Mouse (Mus musculus) ES-Bruce4 (cell line): ENCODE data around the gene Sept10. TPM values are rescaled to one million over a fixed set of nuclear protein-coding genes. Genes with fewer than 3 reads are reported as not detected.
A peak's percentile ranks its signal among the peaks of the same experiment; 100 is the strongest.

Experiments
- H3K27ac ChIP-seq: 2 replicates; pipeline ENCODE4 v1.5.1; 2012; ENCODE audit warnings: low read length, inconsistent platforms; ENCODE audit not compliant: insufficient read depth
- H3K27me3 ChIP-seq: 2 replicates; pipeline ENCODE4 v1.6.1; 2012; ENCODE audit warnings: mild to moderate bottlenecking, low read length, inconsistent platforms; ENCODE audit not compliant: control insufficient read depth, poor library complexity, insufficient read depth, severe bottlenecking
- H3K36me3 ChIP-seq: 2 replicates; pipeline ENCODE4 v1.6.1; 2012; ENCODE audit warnings: inconsistent platforms, mild to moderate bottlenecking, low read length, moderate library complexity; ENCODE audit not compliant: control insufficient read depth, poor library complexity, insufficient read depth, severe bottlenecking
- H3K4me1 ChIP-seq: one replicate; pipeline ENCODE4 v1.8.1; 2011; ENCODE audit warnings: low read length; ENCODE audit not compliant: control insufficient read depth, insufficient read depth
- H3K4me3 ChIP-seq: 2 replicates; pipeline ENCODE4 v1.5.1; 2011; ENCODE audit warnings: low read depth, mild to moderate bottlenecking, low read length
- H3K9ac ChIP-seq: 2 replicates; pipeline ENCODE4 v1.6.1; 2012; ENCODE audit warnings: low read depth, mild to moderate bottlenecking, inconsistent platforms; ENCODE audit not compliant: poor library complexity, severe bottlenecking
- H3K9me3 ChIP-seq: replicated peaks from 2 replicates; pipeline ENCODE4 v1.6.1; 2012; ENCODE audit warnings: mild to moderate bottlenecking, low read length, inconsistent platforms; ENCODE audit not compliant: control insufficient read depth, poor library complexity, insufficient read depth, severe bottlenecking
- CTCF ChIP-seq: IDR thresholded peaks from one replicate; pipeline ENCODE4 v1.8.1; 2011; ENCODE audit warnings: low read depth, low read length
- EP300 ChIP-seq: IDR thresholded peaks from 2 replicates; pipeline ENCODE4 v1.6.1; 2011; ENCODE audit warnings: low read depth, low read length; ENCODE audit not compliant: insufficient read depth
- POLR2A ChIP-seq: IDR thresholded peaks from one replicate; pipeline ENCODE4 v1.8.1; 2011; ENCODE audit warnings: low read length; ENCODE audit not compliant: insufficient read depth
- polyA plus RNA-seq: library from polyadenylated mRNA; stranded (reverse); fragments of >200 nt; gene quantifications from 2 replicates; pipeline ENCODE4 v1.2.4, GENCODE M21; 2011; ENCODE audit warnings: low read depth; ENCODE audit not compliant: missing spikeins, insufficient read depth, insufficient read length

Gene Sept10
- polyA plus RNA-seq, 1 experiment = 53.4 TPM

DNA sequence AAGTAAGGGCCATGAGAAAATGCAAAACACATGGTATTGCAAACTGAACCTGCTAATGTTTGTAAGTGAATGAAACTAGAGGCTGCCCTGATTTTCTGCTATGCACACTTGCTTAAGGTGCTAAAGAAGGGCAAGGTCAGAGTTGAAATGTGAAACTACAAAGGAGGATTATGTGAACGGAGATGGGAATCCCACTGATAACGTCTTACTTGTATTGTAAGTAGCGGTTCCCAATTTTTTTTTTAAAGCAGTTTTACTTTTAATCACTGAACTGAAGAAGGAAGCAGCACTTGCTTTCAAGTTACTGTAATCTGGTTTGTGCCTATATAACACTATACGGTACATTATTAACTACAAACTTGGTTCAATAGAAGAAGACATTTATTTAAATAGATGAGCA, 2.2 kb upstream of the Sept10 start:
- Histone ChIP-seq H3K27me3 (0 out of 2 replicates have a peak, but pooled peaks cover 3% of the 10 kb centered on the region), H3K9me3 (no peaks in the 10 kb centered on the region), H3K36me3 (no peaks in the 10 kb centered on the region), H3K27ac (no peak overlapping the region), H3K4me3 (no peak overlapping the region), H3K9ac (no peak overlapping the region), H3K4me1 (no peaks in the 10 kb centered on the region)
- TF ChIP-seq CTCF = no peak
- no peak for TF ChIP-seq POLR2A
- TF ChIP-seq EP300 = no peak

DNA sequence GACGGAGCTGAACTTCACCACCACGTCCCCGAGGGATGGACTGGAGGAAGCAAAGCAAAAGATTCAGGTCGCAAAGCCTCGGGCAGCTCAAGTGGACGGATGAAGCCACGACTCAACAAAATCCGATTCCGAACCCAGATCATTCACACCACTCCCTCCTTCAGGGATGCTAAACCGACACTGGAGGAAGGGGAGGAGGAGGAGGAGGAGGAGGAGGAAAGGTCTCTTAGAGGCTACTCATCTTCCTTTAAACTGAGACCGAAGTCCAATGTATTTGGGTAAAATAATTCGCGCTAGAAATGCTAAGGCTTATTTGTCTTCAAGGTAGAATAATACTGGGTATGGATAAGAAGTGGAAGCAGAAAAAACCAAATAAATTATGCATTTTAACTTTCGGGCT, 1.7 kb upstream of the Sept10 start:
- H3K9ac ChIP-seq = no peak overlapping the region
- no peaks in the 10 kb centered on the region for H3K36me3 ChIP-seq
- no peaks in the 10 kb centered on the region for H3K4me1 ChIP-seq
- H3K27me3 ChIP-seq = 0 out of 2 replicates have a peak, but pooled peaks cover 3% of the 10 kb centered on the region
- no peaks in the 10 kb centered on the region for H3K9me3 ChIP-seq
- no peak overlapping the region for H3K27ac ChIP-seq
- no peak overlapping the region for H3K4me3 ChIP-seq
- no peak for TF ChIP-seq POLR2A
- TF ChIP-seq CTCF = no peak
- no peak for TF ChIP-seq EP300

DNA sequence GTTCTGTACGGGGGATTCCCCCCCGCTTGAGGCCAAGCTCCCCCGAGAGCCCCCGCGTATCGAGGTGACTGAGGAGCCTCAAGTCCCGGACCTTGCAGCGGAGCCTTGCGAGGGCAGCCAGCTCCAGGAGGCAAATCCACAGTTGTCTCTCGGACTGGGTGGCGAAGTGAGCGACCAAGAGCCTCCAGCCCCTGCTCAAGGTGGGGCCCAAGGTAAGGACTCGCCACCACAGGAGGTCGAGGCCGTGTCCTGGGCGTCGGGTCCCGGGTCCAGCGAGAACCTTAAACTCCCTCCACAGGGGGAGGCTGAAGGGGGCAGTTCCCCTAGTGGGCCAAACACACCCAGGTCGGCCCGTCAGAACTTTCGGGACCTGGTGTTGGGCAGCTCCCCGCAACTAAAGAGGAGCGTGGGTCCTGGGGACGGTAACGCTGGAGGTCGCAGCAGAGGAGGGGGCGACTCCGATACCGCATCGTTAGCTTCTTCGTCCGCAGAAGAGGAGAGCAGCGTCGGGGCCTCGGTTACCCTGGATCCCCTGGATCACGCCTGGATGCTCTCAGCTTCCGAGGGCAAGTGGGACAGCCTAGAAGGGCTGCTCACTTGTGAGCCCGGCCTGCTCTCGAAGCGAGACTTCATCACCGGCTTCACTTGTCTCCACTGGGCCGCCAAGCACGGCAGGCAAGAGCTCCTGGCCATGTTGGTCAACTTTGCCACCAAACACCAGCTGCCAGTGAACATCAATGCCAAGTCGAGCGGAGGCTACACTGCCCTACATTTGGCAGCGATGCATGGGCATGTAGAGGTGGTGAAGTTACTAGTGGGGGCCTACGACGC, 839 bp upstream of the Sept10 start:
- TF ChIP-seq EP300 = no peak
- TF ChIP-seq CTCF = no peak
- no peak for TF ChIP-seq POLR2A
- Histone ChIP-seq H3K9ac (peak overlapping the region; percentile 79), H3K4me1 (no peaks in the 10 kb centered on the region), H3K27me3 (0 out of 2 replicates have a peak, but pooled peaks cover 3% of the 10 kb centered on the region), H3K9me3 (no peaks in the 10 kb centered on the region), H3K36me3 (no peaks in the 10 kb centered on the region), H3K4me3 (peak overlapping the region; percentile 69), H3K27ac (no peak overlapping the region)

DNA sequence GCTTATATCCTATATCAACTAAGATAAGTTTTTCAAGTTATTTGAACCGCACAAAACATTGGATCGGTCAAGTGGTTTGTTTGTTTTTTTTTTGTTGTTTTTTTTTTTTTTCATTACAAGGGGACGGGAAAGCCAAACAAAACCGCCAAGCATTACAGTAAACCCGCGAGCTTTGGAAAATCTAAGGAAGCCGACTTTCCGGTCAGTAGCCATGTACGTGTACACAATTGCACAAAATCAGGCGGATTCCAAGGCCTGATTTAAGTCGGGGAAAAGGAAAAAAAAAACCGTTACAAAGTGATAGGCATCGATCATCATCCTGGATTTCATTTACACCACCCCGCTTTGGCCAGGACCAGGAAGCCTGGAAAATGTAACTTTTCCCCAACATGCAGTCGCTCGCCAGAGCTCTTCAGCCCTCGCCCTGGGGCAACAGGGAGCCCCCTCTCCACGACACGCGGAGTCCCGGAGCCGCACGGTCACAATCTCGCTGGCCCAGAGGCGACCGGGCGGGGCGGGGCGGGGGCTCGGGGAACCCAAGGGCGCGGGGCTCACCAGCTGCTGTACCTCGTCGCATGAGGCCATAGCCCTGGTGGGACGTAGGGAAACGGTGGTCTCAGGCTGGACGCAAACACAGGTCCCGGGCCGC, 699 bp downstream of the Sept10 start:
- Histone ChIP-seq H3K9ac (peak overlapping the region; percentile 79), H3K9me3 (no peaks in the 10 kb centered on the region), H3K4me3 (peak overlapping the region; percentile 69), H3K27ac (no peak overlapping the region), H3K4me1 (no peaks in the 10 kb centered on the region), H3K27me3 (0 out of 2 replicates have a peak, but pooled peaks cover 3% of the 10 kb centered on the region), H3K36me3 (no peaks in the 10 kb centered on the region)
- TF ChIP-seq EP300 = no peak
- no peak for TF ChIP-seq CTCF
- TF ChIP-seq POLR2A = no peak

DNA sequence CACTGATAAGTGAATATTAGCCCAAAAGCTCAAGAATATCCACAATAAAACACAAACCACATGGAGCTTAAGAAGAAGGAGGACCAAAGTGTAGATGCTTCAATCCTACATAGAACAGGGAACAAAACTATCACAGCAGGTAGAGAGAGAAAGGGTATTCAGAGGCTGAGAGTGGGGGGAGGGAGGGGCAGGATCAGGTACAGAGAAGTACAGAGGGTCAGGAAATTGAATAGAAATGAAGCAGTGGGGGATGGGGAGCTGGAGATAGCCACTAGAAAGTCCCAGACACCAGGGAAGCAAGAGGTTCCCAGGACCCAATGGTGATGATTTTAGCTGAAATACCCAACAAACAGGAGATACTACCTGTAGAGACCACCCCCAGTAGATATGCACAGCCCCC, 21.6 kb downstream of the Sept10 start:
- H3K36me3 ChIP-seq = no peaks in the 10 kb centered on the region
- H3K27ac ChIP-seq = no peak overlapping the region
- no peaks in the 10 kb centered on the region for H3K9me3 ChIP-seq
- H3K27me3 ChIP-seq = no peaks in the 10 kb centered on the region
- TF ChIP-seq EP300 = no peak
- no peak for TF ChIP-seq POLR2A
- TF ChIP-seq CTCF = no peak
- no peak overlapping the region for H3K9ac ChIP-seq
- H3K4me3 ChIP-seq = no peak overlapping the region
- H3K4me1 ChIP-seq = peaks cover 2% of the 10 kb centered on the region

DNA sequence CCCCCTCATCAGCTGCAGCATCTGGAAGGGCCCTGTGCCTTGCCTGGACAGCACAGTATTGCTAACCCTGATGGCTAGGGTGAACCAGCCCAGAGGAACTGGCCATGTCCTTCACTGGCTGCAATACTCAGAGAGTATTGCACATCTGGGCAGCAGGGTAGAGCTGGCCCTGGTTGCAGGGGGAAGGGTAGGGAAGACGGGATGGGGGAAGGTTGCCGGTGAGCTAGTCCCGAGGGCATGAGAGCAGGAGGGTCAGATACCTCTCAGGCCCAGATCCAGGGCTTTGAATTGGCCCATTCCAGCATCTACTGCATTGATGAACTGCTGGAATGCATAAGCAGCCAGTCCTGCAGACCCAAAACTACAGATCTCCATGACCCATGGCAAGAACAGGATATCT, 24.9 kb downstream of the Sept10 start:
- no peaks in the 10 kb centered on the region for H3K27me3 ChIP-seq
- no peak for TF ChIP-seq POLR2A
- TF ChIP-seq CTCF = no peak
- TF ChIP-seq EP300 = no peak
- H3K27ac ChIP-seq = no peak overlapping the region
- no peaks in the 10 kb centered on the region for H3K9me3 ChIP-seq
- H3K4me1 ChIP-seq = peaks cover 2% of the 10 kb centered on the region
- no peaks in the 10 kb centered on the region for H3K36me3 ChIP-seq
- H3K9ac ChIP-seq = no peak overlapping the region
- H3K4me3 ChIP-seq = no peak overlapping the region
